Mouse (Mus musculus) mouse trophoblast stem cell (cell line): ENCODE results near the gene Inppl1.

Experiments
- in situ Hi-C, 2 experiments: fragments of 300-500 bp; cut with MseI, MboI; formaldehyde crosslinking; loops; 2 replicates in 1 of 2; 3 replicates in 1 of 2; pipeline ENCODE4 v1.15.1; 2025

Gene Inppl1

DNA sequence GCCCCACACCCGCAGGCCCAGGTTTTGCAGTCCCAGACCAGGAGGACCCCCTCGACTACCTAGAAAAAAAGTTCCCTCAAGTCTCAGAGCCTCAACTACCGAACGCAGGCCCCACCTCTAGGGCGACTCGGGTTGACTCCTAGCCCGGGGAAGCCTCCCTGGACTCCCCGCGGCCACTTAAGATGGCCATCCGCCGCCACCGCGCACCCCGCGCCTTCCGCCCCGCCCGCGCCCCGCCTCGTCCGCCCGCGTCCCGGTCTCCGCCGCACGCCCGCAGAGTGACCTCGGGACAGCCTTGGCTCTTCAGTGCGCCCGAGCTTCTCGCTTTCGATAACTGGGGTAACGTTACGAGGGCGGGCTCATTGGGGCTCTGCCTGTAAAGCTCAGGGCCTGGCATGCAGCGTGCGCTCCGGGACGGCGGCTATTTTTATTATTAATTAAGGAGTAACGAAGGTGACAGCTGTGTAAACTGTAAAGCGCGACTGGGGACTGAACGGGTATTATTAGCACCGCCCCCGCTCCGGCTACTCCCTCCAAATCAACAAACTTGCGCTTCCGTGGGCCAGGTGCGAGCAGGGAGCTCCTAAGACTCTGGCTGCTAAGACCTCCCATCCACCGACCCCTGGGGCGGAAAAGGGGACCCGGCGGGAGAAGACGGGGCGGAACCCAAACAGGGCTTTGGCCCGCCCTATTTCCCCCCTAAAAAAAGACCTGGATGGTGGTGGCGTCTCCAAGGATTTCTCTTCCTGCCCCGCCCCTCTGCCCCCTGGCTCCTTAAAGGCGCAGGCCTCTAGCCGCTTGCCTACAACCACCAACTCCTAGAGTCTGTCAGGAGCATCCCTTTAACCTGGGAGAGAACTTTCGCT lies at the start of gene Inppl1:
Gene Inppl1 (minus strand): TSS at position 624 of the 866 bp plus-strand sequence.
- in situ Hi-C loops: no loop called here

DNA sequence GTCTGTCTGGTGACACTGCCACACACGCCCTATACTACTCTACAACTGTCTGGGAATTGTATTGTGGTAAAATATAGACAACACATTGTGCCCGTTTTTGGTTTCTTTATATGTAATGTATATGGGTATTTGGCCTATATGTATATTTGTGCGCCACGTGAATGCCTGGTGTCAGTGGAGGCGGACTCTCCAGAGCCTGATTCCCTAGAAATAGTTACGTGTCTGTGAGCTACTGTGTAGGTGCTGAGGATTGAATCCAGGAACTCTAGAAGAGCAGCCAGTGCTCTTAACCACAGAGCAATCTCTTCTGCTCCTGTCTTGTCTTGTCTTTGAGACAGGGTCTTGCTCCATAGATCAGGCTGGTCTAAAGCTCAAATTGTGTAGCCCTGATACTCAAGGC lies 48.2 kb upstream of the Inppl1 start:
- in situ Hi-C loops: no loop called here

DNA sequence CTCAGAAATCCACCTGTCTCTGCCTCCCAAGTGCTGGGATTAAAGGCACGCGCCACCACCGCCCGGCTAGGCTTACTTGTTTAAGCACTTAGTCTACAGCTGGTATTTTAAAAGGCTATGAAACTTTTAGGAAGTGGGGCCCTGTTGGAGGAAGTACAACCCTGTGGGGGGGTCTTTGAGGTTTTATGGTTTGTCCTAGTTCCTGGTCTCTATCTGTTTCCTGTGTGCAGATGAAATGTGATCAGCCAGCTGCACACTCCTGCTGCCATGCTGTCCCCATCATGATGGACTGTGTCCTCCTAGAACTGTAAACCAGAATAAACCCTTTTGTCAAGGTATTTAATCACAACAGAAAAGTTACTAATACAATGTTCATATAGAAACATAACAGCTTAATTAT lies 46.1 kb upstream of the Inppl1 start:
- in situ Hi-C loops: no loop called here

DNA sequence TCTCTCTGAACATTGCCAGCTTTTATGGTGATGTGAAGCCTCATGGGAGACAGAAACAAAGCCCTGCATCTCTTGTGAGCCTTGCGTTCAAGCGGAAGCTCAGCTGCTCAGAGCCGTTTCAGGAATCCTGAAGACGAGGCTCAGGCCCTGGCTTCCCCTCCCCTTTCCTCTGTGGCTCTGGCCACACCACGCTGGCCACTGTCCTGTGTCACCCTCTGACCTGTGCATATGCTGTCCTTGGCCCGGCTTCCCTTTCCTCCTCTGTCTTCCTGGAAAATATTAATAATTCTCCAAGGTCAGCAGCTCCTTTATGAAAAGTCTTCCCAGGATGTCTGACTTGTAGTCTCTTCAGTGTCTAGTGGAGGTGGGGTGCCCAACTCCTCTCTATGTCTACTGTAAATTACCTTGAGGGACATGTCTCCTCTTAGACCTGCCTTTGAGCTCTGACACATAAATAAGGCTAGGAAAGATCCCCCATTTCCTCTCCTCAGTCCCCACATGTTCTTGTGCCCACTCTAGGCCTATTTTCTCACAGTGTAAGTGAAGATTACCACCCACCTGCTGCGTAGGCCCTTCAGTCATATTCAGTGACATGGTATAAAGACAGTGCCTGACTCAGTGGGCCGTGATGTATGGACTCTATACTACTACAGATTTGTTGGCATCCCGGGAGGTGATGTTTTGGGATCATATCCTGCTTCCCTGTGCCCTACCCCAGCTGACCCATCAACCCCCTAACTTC lies 44.6 kb upstream of the Inppl1 start:
- in situ Hi-C loops: no loop called here

DNA sequence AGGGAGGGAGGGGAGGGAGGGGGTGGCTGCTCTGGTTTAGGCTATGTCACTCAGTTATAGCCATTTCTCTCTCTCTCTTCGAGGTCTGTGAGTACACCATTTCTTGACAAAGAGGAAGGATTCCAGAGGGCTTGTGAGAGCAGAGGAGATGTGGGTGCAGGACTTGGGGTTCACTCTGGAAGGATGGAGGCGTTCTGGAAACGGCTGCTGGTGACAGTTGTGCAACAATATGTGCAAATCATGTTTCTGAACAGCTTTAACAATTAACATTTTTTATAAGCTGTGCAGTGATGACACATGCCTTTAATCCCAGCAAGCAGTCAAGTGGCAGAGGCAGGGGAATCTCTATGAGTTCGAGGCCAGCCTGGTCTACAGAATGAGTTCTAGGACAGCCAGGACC lies 42.8 kb upstream of the Inppl1 start:
- in situ Hi-C loops: no loop called here

DNA sequence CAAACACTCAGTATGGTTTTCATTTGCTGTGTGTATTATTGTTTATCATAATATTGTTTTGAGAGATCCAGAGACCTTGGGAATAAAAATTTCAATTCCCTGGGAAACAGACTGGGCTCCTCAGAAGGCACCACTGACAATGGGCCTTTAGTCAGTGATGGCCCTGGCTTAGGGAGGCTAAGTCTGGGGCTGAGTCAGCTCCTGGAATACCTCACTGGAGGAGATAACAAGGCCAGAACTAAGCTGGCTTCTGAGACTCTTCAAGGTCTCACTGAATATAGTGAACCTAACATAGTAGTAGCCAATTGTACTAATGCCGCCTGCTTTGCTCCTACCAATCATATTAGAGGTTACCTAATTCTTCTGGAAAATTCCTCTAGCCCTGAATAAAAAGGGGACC lies 37.9 kb upstream of the Inppl1 start:
- in situ Hi-C loops: no loop called here

DNA sequence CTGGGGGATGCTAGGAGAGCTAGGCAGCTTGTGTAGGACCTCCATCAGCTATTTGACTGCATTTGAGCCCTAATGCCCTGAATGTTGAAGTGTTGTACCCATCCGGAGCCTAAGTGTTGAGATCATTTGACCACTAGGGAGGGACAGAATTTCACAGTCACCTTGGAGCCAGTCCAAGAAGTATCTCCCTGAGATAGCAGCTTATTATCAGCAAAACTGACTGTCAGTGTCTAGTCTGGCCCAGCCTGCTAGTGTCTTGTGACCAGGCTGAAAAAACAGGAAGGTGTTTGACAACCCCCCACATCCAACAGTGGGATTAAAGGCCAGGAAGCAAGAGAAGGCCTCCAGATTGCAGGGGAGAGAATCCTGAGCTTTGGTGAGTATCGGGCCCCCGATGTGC lies 33.3 kb upstream of the Inppl1 start:
- in situ Hi-C loops: no loop called here

DNA sequence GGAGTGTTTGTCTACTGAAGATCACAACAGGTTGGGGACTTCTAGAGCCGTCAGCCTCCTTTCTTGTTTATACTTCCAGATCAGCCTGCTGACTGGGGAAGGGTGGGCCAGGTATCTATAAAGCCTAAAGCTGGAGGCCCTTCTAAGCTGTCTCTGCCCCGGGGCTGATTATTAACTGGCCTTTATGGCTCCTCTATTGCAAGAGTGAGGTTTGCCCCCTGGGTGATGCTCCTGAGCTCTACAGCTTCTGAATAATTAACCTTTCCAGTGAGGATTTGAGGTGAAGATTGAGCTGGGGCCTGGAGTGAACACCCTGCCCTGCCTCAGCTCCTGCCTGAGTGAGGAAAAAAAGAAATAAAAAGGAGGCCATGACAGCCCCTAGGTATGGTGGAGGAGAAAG lies 32.6 kb upstream of the Inppl1 start, which contains the start of gene Folr1:
Gene Folr1 (minus strand): TSS at position 160 of the 400 bp plus-strand sequence.
- in situ Hi-C loops: no loop called here

DNA sequence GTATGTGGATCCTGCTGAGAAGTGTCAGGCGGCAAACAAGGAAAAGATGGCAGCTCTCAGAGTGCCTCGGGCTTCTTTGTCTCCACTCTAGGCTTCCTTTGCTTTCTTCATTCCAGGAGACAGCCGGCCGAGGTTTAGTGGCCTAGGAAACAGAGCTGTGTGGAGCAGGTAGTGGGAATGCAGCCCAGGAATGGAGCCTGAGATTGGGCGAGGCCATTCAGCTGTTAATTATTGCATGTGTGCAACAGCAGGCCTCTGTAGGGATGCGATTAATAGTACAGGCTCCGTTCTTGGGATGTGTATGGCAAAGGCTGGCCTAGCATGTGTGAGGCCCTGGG lies 31.1 kb upstream of the Inppl1 start:
- in situ Hi-C loops: no loop called here

DNA sequence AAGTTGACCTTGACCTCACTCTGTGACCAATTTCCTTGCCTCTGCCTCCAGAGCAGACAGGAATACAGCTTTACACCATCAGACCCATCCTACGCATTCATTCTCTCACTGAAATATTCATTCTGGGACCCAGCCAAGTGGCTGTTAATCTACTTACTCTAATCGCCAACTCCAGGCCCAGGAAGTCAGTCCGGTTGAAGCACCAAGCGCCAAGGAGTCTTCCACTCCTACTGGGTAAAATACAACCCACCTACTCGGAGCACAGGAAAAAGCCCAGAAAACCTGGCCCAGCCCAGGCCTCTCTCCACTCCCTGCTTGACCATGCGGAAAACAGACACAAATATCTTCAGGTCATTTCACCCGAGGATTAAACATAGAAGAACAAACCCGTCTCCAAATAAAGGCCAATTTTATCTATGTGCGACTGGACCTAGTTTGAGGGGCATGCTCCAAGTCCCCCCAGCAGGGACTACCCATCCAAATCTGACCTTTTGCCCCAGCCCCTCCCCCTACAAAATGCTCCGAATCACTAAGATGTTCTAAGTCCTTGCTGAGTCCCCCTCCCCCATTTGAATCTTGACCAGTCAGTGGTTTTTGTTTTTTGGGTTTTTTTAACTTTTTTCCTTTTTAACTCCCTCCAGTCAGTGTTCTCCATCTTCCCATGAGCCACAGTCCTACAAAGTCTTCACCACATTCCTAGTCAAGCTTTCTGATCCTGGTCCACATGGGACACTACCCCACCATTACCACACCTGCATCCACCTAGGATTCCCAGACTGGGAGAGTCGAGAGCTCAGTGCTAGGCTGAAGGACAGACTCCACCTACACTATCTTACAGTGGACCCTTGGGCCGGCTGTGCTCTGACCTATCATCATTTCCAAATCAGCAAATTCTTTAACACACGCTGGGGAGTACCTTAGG lies 30.5 kb upstream of the Inppl1 start:
- in situ Hi-C loops: no loop called here

DNA sequence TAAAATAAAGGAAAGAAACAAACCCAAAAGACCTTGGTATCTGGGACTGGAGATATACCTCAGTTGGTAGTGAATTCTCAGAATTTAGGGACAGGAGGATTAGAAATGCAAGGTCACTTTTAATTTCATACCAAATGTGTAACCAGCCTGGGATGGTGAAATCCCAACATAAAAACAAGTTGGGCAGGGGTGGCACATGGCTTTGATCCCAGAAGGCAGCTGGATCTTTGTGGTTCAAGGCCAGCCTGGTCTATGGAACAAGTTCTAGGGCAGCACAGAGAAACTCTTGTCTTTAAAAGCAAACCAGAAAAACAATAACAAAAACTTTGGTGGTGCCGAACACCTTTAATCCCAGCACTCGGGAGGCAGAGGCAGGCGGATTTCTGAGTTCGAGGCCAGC lies 29.5 kb upstream of the Inppl1 start:
- in situ Hi-C loops: no loop called here

DNA sequence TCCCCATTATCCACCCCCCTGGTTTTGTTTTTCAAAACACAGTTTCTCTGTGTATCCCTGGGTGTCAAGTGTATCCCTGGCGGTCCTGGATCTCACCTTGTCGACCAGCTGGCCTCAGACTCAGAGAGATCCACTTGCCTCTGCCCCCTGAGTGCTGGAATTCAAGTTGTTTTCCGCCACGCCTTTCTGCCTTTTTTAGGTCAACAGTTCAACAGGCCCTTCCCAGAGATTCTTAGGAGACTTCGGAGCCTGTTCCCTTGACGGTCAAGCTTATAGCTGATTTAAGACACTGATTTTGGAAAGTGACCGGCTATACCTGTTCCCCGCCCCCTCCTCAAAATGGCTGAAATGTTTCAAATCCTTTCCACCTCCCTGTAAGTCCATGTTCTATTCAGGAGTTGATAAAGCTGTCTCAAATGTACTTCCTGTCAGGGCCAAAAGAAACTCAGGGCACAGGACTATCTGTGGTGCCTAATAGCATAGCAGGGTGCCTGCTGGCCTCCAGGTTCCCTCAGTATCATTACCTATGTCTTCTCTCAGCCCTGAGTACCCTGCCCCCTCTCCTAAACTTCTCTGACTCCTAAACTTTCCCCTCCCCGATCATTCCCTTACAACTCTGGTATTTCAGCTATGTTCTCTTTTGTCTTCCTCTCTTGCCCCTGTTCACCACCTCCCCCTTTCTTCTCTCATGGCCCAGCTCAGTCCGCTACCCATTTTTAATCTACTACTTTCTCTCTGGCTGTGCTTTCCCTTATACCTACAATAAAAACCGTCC lies 28.6 kb upstream of the Inppl1 start:
- in situ Hi-C loops: no loop called here

DNA sequence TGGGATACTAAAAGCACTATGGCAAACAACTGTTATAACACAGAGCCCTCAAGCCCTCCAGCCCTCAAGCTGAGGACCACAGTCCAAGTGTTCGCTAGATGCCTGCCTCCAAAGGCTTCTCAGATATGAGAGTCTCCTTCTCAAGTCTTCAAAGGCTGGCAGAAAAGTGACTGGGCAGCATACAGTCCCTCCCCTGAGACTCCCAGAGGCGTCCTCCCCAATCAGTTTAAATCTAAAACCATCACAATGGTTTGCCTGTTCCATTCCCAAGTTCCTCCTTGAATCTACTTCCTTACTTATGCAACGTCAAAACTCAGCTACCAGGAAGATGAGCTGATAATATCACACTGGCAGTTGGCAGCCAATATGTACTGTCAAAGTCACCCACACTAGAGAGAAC lies 25.4 kb upstream of the Inppl1 start, which contains the start of gene Anapc15:
Gene Anapc15 (plus strand): TSS at position 301 of the 400 bp plus-strand sequence.
- in situ Hi-C loops: no loop called here

DNA sequence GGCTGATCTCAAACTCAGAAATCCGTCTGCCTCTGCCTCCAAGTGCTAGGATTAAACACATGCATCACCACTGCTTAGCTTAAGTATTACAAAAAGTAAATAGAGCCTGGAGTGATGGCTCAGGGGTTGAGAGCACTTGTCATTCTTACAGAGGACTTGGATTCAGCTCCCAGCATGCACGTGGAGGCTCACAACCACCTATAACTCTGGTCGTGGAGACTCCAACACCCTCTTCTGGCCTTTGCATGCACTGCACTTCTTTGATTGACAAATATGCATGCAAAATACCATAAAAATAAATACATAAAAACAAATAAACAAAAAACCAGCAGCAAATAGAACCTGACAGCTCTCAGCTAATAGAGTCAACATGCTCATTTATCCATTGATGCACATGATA lies 24.3 kb upstream of the Inppl1 start:
- in situ Hi-C loops: no loop called here

DNA sequence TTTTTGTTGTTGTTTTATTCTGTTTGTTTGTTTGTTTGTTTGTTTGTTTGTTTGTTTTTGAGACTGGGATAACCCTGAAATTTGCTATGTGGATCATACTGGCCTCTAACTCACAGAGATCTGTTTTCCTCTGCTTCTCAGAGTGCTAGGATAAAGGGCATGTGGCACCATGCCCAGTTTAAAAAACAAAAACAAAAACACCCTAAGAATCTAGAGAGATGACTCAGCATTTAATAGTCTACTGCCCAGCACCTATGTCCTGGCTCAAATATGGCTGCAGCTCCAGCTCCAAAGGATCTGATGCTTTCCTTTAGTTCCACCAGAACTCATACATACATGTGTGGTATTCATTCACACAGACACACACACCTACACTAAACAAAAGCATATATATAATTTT lies 22.9 kb upstream of the Inppl1 start:
- in situ Hi-C loops: no loop called here

DNA sequence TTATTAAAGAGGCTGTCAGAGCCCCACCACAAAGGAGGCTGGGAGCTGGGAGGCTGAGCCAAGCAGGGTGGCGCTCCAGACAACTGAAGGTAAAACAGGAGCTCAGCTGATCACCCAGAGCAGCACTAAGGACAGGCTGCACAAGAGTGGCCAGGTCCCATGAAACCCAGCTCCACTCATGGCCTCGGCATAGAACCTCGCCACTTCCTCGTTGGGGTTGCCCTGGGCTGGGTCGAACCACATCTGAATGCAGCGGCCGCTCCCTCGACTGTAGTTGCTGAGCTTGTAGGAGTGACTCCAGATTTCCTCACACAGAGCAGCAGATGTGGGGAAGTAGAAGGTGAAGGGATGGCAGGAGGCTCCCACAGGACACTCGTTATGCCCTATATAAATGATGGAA lies 20.3 kb upstream of the Inppl1 start:
- in situ Hi-C loops: loop anchor here in 1 of 2 experiments (5.0 kb wide), 1 partner anchor 34 kb away; no protein-coding TSS in a partner anchor

DNA sequence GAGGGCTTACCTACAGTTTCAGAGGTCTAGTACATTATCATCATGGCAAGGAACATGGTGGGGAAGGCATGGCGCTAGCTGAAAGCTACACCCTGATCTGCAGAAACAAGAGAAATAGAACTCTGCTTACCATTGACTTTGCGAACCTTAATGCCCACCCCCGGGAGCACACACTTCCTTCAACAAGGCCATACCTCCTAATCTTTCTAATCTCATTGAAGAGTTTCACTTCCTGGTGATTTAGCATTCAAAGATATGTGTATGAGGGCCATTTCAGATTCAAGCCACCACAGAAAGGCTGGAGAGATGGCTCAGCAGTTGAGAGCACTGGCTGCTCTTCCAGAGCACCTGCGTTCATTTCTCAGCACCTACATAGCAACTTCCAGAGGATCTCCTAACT lies 19.1 kb upstream of the Inppl1 start, which contains the start of gene Folr2:
Gene Folr2 (minus strand): TSS at position 101 of the 400 bp plus-strand sequence.
- in situ Hi-C loops: loop anchor here in 1 of 2 experiments (5.0 kb wide), 1 partner anchor 35 kb away; no protein-coding TSS in a partner anchor

DNA sequence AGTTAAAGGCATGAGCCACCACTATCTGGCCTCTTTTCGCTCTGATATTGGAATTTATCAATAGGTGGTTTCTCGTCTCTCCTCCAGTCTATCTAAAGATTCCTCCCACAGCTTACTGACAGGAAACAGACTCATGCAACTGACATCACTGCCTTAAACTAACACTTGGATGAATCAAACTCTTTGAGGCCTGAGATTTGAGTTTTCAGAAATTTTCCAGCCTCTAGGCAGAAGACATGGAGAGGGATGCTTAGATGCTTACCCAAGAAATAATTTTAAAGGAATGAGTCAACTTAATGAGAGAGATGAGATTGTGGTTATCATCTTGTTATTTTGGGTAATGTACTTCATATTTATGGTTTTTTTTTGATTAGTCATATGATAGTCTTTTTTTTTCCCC lies 15.8 kb upstream of the Inppl1 start:
- in situ Hi-C loops: no loop called here

DNA sequence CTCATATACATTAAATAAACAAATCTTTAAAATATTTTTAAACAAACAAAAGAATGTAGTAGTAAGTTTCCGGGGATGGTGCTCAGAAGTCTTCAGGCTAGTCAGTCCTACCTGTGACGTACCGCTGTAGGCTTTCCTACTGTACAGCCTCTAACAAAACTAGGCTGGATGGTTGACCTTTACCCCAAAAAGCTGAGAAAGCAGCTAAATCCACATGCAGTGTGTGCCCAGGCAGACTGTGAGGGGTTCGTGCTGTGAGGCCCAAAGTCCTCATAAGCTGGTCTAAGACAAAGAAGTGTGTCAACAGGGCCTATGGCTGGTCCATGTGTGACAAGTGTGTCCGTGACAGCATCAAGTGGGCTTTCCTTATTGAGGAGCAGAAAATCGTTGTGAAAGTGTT lies 14.8 kb upstream of the Inppl1 start:
- in situ Hi-C loops: no loop called here

DNA sequence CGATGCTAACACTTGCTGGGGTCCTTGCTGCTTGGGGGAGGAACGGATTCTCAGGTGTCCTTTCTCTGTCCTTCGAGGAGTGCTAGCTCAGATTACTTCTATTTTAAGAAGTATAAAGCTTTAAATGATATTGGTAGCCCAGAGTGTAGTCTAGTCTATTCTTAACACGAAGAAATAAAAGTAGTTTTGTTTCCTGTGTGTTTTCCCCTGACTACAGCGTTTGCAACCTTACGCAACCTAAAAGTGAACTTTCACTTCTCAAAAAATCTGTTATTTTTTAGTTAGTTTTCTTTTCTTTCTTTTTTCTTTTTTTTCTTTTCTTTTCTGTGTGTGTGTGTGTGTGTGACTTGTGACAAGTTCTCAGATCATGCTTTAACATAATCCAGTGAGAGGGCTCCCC lies 13.7 kb upstream of the Inppl1 start:
- in situ Hi-C loops: no loop called here

DNA sequence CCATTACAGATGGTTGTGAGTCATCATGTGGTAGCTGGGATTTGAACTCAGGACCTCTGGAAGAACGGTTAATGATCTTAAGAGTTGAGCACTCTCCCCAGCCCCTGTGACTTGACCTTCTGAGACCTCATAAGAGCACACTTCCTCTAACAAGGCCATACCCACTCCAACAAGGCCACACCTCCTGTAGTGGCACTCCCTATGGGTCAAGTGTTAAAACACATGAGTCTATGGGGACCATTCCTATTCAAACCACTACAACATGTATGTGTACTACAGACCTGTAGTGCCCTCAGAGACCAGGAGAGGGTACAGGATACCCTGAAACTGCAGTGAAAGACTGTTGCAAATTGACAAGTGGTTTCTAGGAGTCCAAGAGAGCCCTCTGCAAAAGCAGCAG lies 9.9 kb upstream of the Inppl1 start:
- in situ Hi-C loops: no loop called here
